Mouse (Mus musculus) thymus, adult 2 months (tissue): ENCODE measurements at regions not wholly inside any gene's neighbourhood (a gene's known extent, or its start where the extent isn't known, plus 50 kb on each side); places are given as distances from the start of the nearest gene placed in this dataset.

Source experiments
- DNase-seq: peaks from one replicate; pipeline ENCODE4 v3.0.0; 2021
- H3K27ac ChIP-seq: fragments of 200-500 bp; 2 replicates; pipeline ENCODE4 v1.5.1; 2012; ENCODE audit warnings: low read length, control low read depth; ENCODE audit not compliant: control insufficient read depth, insufficient read depth
- H3K27me3 ChIP-seq: fragments of 200-500 bp; 2 replicates; pipeline ENCODE4 v1.6.1; 2012; ENCODE audit warnings: mild to moderate bottlenecking, low read length, moderate library complexity, mixed read lengths; ENCODE audit not compliant: control insufficient read depth, insufficient read depth
- H3K36me3 ChIP-seq: fragments of 200-500 bp; 2 replicates; pipeline ENCODE4 v1.6.1; 2012; ENCODE audit warnings: mild to moderate bottlenecking, low read length, moderate library complexity; ENCODE audit not compliant: control insufficient read depth, insufficient read depth
- H3K4me1 ChIP-seq: fragments of 200-500 bp; replicated peaks from 2 replicates; pipeline ENCODE4 v1.6.1; 2012; ENCODE audit warnings: low read length; ENCODE audit not compliant: control insufficient read depth, insufficient read depth
- H3K4me3 ChIP-seq: fragments of 200-500 bp; 2 replicates; pipeline ENCODE4 v1.5.1; 2012; ENCODE audit warnings: mild to moderate bottlenecking, low read length, control low read depth, moderate library complexity; ENCODE audit not compliant: control insufficient read depth, insufficient read depth
- CTCF ChIP-seq: fragments of 200-500 bp; IDR thresholded peaks from 2 replicates; pipeline ENCODE4 v1.5.1; 2012; ENCODE audit warnings: mild to moderate bottlenecking, control low read depth, low read length, moderate library complexity, borderline replicate concordance; ENCODE audit not compliant: control insufficient read depth, poor library complexity, insufficient read depth; ENCODE audit errors: extremely low read depth
- POLR2A ChIP-seq: fragments of 200-500 bp; IDR thresholded peaks from 2 replicates; pipeline ENCODE4 v1.6.1; 2012; ENCODE audit warnings: mild to moderate bottlenecking, low read length, control low read depth, moderate library complexity; ENCODE audit not compliant: control insufficient read depth, poor library complexity, insufficient read depth; ENCODE audit errors: extremely low read depth
- WGBS: fragments of 180-500 bp; shearing (Covaris S2); methylation state at CpG from one replicate; pipeline ENCODE4 v1.1.7; 2018; 5-methylcytosine and 5-hydroxymethylcytosine counted together

DNA sequence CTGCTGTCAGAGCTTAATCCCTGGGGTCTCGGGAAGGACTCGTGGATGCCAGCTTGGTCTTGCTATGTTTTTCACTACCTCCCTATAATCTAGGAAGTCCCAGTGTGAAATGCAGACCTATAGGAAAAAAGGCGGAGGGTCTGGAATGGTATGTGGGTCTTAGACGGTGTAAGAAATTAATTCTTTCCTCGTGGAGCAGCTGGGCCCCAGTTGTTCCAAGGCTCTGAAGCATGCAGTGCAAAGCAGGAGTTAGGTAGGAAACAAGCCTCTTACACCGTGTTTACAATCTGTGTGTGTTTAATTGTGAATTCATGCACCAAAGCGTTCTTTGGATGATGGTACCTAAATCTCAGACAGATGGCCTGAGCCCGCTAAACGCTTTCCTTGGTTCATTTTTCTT, 241.1 kb downstream of the Atp23 start:
- DNase-seq = no peak
- 92% methylated on average over 9 of the region's 9 CpGs for WGBS
- no peaks in the 10 kb centered on the region for H3K4me1 ChIP-seq

DNA sequence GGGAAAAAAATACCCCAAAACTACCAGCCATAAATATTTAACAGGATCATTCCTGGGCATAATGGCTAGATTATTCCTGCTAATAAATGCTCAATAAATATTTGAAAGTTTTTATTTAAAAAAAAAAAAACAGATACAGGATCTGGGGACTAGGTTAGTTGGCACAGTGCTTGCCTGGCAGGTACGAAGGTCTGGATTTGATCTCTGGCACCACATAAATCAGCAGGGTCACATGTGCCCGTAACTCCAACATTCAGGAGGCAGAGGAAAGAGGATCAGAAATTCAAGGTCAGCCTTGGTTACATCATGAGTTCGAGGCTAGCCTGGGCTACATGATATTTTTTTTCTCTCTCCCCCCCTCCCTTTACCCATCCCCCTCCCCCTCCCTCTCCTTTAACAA, 248.5 kb downstream of the Atp23 start:
- no peak overlapping the region for H3K27ac ChIP-seq
- DNase-seq = no peak

More for the DNA sequence above, 241.1 kb downstream of the Atp23 start:
- no peaks in the 10 kb centered on the region for H3K36me3 ChIP-seq
- H3K27me3 ChIP-seq = no peaks in the 10 kb centered on the region
- TF ChIP-seq POLR2A = no peak
- TF ChIP-seq CTCF = no peak
- no peak overlapping the region for H3K4me3 ChIP-seq
- H3K27ac ChIP-seq = no peak overlapping the region

DNA sequence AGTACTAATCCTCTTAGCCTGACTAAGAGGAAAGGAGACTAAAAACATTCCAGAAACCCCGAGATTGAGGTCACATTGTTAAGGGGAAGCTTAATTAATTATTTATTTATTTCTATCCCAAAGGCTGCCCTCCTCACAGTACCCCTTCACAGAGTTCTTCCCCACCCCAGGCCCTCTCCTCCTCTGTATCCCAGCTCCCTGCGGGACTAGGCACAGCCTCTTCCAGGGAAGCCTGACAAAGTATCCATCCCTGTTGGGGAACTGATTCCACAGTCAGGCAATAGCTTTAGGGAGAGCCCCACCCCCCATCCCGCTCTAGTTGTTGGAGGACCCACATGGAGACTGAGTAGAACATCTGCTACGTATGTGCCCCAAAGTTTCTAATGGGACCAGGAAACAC, 254.6 kb downstream of the Atp23 start:
- H3K27me3 ChIP-seq = no peaks in the 10 kb centered on the region
- TF ChIP-seq CTCF = no peak
- TF ChIP-seq POLR2A = no peak
- no peak overlapping the region for H3K27ac ChIP-seq
- no peak for DNase-seq
- H3K36me3 ChIP-seq = no peaks in the 10 kb centered on the region
- no peaks in the 10 kb centered on the region for H3K4me1 ChIP-seq
- no peak overlapping the region for H3K4me3 ChIP-seq
- 63% methylated on average over 4 of the region's 4 CpGs for WGBS

More for the DNA sequence above, 248.5 kb downstream of the Atp23 start:
- no peak for TF ChIP-seq CTCF
- TF ChIP-seq POLR2A = no peak
- 88% methylated on average over 3 of the region's 3 CpGs for WGBS
- no peak overlapping the region for H3K4me3 ChIP-seq
- no peaks in the 10 kb centered on the region for H3K36me3 ChIP-seq
- H3K27me3 ChIP-seq = no peaks in the 10 kb centered on the region
- H3K4me1 ChIP-seq = no peaks in the 10 kb centered on the region

DNA sequence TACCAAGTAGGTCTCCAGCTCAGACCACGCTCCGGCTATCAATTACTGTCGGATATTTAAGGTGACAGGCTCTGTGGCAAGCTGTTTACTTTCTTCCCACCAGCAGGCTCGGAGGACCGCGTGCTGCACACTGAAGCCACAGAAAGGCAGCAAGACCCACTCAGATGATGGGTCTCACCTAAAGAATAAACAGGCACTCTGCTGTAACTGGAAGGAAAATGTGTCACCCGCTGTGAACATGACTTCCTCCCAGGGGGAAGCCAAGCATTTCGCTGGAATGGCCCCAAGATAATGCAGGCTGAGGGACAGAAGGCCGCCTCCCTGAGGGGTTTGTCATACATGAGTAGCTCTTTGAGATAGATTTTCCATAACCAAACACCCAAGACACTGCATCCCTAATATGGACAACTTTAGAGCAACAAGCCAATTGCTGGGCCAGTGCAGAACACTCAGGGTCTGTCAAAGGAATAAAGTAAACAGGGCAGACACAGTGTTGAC, 259.3 kb downstream of the Atp23 start:
- Histone ChIP-seq H3K4me3 (no peak overlapping the region), H3K27me3 (no peaks in the 10 kb centered on the region), H3K27ac (no peak overlapping the region), H3K4me1 (no peaks in the 10 kb centered on the region), H3K36me3 (no peaks in the 10 kb centered on the region)
- 48% methylated on average over 9 of the region's 9 CpGs for WGBS
- TF ChIP-seq POLR2A (no peak), CTCF (no peak)
- no peak for DNase-seq

DNA sequence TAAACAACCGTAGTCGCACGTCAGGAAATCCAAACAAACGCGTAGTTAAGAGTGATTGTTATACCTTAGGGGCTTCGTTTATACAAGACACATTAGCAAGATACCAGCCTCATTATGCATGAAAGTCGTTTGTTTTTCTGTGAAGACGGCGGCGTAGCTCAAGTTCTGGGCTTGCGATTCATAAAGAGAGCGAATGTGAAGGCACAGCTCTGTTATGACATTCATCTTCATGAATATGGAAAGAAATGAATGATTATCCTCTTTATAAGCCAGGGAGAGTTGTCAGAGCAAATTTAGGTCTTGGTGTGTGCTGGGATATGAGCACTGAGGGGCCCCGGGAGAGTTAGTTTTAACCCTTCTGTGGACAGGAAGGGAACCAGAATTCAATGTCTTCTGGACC, 266.4 kb downstream of the Atp23 start:
- no peaks in the 10 kb centered on the region for H3K36me3 ChIP-seq
- no peak for TF ChIP-seq POLR2A
- no peak for TF ChIP-seq CTCF
- H3K27ac ChIP-seq = no peak overlapping the region
- no peaks in the 10 kb centered on the region for H3K27me3 ChIP-seq
- no peak overlapping the region for H3K4me3 ChIP-seq
- WGBS = 77% methylated on average over 13 of the region's 13 CpGs
- DNase-seq = no peak
- no peaks in the 10 kb centered on the region for H3K4me1 ChIP-seq

DNA sequence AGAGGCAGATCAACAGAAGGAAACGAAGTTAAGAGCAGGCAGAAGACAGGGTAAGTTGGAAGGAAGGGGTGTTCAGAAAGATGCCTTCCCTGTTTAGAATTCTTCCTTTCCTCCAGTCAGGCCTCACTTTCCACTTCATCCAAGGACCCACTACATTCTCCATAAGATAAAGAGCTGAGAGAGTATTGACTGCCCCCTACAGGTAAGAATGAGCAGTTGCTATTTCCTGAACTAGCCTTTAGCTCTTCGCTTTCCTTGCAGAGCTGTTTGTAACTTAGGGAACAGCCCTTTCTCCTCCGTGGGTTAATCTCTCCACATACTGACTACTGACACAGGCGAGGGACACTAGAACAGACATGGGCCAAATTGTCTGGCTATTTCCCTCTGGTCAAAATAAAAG, 273.1 kb downstream of the Atp23 start:
- TF ChIP-seq POLR2A = no peak
- no peak for TF ChIP-seq CTCF
- Histone ChIP-seq H3K36me3 (no peaks in the 10 kb centered on the region), H3K4me3 (no peak overlapping the region), H3K27ac (no peak overlapping the region), H3K4me1 (no peaks in the 10 kb centered on the region), H3K27me3 (no peaks in the 10 kb centered on the region)
- WGBS = 53% methylated on average over 4 of the region's 4 CpGs
- DNase-seq = no peak

DNA sequence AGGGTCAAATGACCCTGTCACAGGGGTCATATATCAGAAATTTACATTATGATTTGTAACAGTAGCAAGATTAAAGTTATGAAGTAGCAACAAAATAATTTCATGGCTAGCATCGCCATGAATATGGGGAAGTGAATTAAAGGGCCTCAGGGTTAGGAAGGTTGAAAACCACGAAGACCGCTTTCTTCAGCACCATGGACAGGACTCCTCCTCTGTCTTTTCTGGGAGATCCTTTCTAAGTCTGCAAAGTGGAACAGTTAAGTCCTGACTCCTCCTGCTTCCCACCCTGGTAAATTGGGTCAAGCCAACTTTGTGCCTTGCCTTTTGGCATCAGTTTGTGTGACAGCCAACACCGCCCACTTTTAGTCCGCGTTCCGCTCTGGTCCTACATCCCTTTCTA, 275.7 kb downstream of the Atp23 start:
- DNase-seq = no peak
- H3K27ac ChIP-seq = no peak overlapping the region
- no peaks in the 10 kb centered on the region for H3K4me1 ChIP-seq
- H3K27me3 ChIP-seq = no peaks in the 10 kb centered on the region
- WGBS = 47% methylated on average over 7 of the region's 7 CpGs
- no peak overlapping the region for H3K4me3 ChIP-seq
- no peak for TF ChIP-seq POLR2A
- TF ChIP-seq CTCF = no peak
- H3K36me3 ChIP-seq = no peaks in the 10 kb centered on the region
